Mouse (Mus musculus): ENCODE data around the gene March1. TPM values are rescaled to one million over a fixed set of nuclear protein-coding genes. Genes with fewer than 3 reads are reported as not detected.

March1 gene
- total RNA-seq, 2 experiments from 2014 or later = 0.95 to 1.6 TPM

DNA sequence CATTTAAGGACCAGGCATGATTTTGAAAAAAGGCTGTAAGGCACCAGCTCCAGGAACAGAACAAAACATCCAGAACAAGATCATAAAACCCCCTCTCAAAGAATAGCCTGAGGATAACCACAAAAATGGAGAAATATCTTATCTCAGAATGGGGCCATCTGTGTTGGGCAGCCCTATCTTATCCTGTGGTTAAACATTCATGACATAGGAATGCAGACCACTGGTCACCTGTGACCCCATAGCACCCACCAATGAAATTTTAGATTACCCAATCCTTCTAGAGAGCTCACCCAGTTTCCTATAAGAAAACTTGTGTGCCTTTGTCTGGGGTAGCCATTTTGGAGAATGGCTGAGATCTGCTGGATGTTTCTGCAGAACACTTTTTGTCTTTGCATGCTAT lies 902.9 kb downstream of the March1 start:
- no peak for DNase-seq

All from adrenal gland, postnatal 36 days (tissue).